Mouse (Mus musculus) midbrain, embryonic 13.5 days (tissue): ENCODE measurements at regions not wholly inside any gene's neighbourhood (a gene's known extent, or its start where the extent isn't known, plus 50 kb on each side); places are given as distances from the start of the nearest gene placed in this dataset.

ENCODE experiments used
- ATAC-seq: fragments of 200-750 bp; cut with Nextera tagmentation; 2 replicates; pipeline ENCODE4 v1.8.0; 2017; ENCODE audit warnings: mild to moderate bottlenecking, moderate TSS enrichment, moderate library complexity
- H3K27ac ChIP-seq: fragments of 300-500 bp; sonication (generic); 2 replicates; pipeline ENCODE4 v1.5.1; 2015; ENCODE audit warnings: inconsistent platforms, mild to moderate bottlenecking, moderate library complexity
- H3K27me3 ChIP-seq: fragments of 300-500 bp; sonication (generic); 2 replicates; pipeline ENCODE4 v1.6.1; 2015; ENCODE audit warnings: mild to moderate bottlenecking, inconsistent platforms
- H3K36me3 ChIP-seq: fragments of 300-500 bp; sonication (generic); 2 replicates; pipeline ENCODE4 v1.6.1; 2015; ENCODE audit warnings: mild to moderate bottlenecking, inconsistent platforms
- H3K4me1 ChIP-seq: fragments of 300-500 bp; sonication (generic); replicated peaks from 2 replicates; pipeline ENCODE4 v1.6.1; 2015; ENCODE audit warnings: inconsistent platforms
- H3K4me2 ChIP-seq: fragments of 300-500 bp; sonication (generic); replicated peaks from 2 replicates; pipeline ENCODE4 v1.6.1; 2015; ENCODE audit warnings: moderate library complexity, mild to moderate bottlenecking, inconsistent platforms
- H3K4me3 ChIP-seq: fragments of 300-500 bp; sonication (generic); replicated peaks from 2 replicates; pipeline ENCODE4 v1.5.1; 2015; ENCODE audit warnings: mild to moderate bottlenecking, inconsistent platforms
- H3K9ac ChIP-seq: fragments of 300-500 bp; sonication (generic); replicated peaks from 2 replicates; pipeline ENCODE4 v1.6.1; 2015; ENCODE audit warnings: mild to moderate bottlenecking, inconsistent platforms
- H3K9me3 ChIP-seq: fragments of 300-500 bp; sonication (generic); 2 replicates; pipeline ENCODE4 v1.6.1; 2016; ENCODE audit warnings: mild to moderate bottlenecking, inconsistent platforms
- WGBS: fragments of 180-500 bp; shearing (Covaris S2); methylation state at CpG from one replicate; pipeline ENCODE4 v1.1.7; 2015; 5-methylcytosine and 5-hydroxymethylcytosine counted together

DNA sequence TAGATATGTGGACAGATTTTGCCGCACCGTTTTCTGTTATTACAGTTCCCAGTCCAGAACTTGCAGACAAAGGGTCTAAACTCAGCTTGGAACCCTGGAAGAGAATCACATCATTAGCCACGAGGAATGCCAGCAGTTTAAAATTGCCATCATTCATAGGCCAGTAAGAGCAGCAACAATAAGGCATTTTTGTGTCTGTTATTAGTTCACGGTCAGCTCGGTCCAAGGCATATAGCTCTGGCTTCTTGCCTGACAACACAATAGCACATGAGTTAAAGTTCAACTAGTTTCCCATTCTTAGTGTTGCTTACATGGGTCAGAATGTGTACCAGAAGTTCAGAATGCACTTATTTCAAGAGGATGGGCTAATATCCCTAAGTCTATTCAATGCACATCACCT lies 103.4 kb downstream of the Olig3 start:
- no peak overlapping the region for H3K4me2 ChIP-seq
- H3K27ac ChIP-seq, result no peak overlapping the region
- H3K36me3 ChIP-seq, result no peaks in the 10 kb centered on the region
- no peaks in the 10 kb centered on the region for H3K9me3 ChIP-seq
- no peak overlapping the region for H3K9ac ChIP-seq
- ATAC-seq, result no peak
- peaks cover 4% of the 10 kb centered on the region for H3K4me1 ChIP-seq
- H3K27me3 ChIP-seq, result peaks cover 13% of the 10 kb centered on the region
- WGBS, result 67% methylated on average over 5 of the region's 5 CpGs
- H3K4me3 ChIP-seq, result no peak overlapping the region

DNA sequence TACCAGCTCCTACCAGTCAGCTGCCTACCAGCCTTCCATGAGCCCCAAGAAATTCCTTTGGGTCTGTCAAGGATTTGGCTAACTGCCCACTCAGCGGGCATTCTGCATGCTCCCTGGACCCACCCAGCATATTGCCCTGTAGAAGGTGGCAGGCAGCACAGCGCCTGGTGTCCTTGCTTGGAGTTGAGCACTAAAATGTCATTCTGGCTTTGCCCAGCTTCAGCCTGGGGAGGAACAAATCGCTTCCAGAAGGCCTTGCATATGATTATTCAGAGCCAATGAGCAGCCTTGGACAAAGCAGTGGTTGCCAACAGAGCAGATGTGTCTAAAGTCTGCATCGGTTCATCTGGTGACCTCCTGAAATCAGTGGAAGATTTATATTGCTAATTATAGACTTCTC lies 103.8 kb downstream of the Olig3 start:
- H3K4me3 ChIP-seq, result no peak overlapping the region
- WGBS, result 70% methylated on average over 4 of the region's 4 CpGs
- H3K9me3 ChIP-seq, result no peaks in the 10 kb centered on the region
- H3K9ac ChIP-seq, result no peak overlapping the region
- no peak overlapping the region for H3K27ac ChIP-seq
- ATAC-seq, result 0 out of 2 replicates have a peak, but pooled peaks have one; percentile 9
- no peaks in the 10 kb centered on the region for H3K36me3 ChIP-seq
- peaks cover 4% of the 10 kb centered on the region for H3K4me1 ChIP-seq
- no peak overlapping the region for H3K4me2 ChIP-seq
- H3K27me3 ChIP-seq, result peaks cover 13% of the 10 kb centered on the region

DNA sequence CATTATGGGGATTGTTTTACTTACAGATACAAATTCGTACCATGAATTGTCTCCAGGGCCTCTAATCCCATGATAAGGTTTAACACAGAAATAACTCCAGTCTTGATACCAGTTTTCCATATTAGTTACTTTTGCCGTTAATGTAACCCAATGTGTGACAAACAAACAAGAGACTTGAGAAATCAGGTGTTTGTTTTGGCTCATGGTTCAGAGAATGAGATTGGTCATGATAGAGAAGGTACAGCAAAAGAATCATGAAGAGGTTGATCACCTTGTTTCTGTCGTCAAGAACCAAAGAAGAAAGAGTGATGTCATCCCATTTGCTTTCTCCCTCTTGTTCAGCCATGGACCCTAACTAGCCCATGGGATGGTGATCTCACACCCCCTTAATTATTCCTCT lies 107.5 kb downstream of the Olig3 start:
- H3K4me3 ChIP-seq, result no peak overlapping the region
- no peak overlapping the region for H3K4me2 ChIP-seq
- no peaks in the 10 kb centered on the region for H3K36me3 ChIP-seq
- WGBS, result 87% methylated on average over 3 of the region's 3 CpGs
- no peak for ATAC-seq
- H3K27ac ChIP-seq, result no peak overlapping the region
- no peaks in the 10 kb centered on the region for H3K9me3 ChIP-seq
- peaks cover 4% of the 10 kb centered on the region for H3K4me1 ChIP-seq
- peaks cover 9% of the 10 kb centered on the region; the same call in 1 of the 2 replicates for H3K27me3 ChIP-seq
- H3K9ac ChIP-seq, result no peak overlapping the region

DNA sequence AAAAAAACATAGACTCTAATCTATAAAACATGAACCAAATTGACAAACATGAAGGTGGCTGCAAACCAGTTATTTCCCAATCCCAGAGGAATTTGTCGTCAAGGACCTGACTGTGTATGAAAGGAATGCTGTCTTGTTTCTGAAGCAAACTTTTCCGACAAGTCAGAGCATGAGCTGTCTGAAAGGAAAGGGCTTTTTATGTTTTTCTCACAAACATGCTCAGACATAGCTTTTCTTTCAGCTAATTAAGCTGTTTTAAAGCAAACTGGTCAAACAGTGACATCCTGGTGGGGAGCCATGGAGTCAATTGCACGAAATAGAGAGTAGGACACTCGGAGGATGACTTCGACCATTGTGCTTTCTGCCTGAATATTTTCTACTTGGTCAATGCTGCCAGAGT lies 108.2 kb downstream of the Olig3 start:
- Histone ChIP-seq H3K9me3 (no peaks in the 10 kb centered on the region), H3K9ac (no peak overlapping the region), H3K27ac (no peak overlapping the region), H3K27me3 (peaks cover 9% of the 10 kb centered on the region; the same call in 1 of the 2 replicates), H3K4me3 (no peak overlapping the region), H3K4me2 (no peak overlapping the region), H3K4me1 (no peaks in the 10 kb centered on the region), H3K36me3 (no peaks in the 10 kb centered on the region)
- WGBS, result 19% methylated on average over 5 of the region's 5 CpGs
- ATAC-seq, result no peak

DNA sequence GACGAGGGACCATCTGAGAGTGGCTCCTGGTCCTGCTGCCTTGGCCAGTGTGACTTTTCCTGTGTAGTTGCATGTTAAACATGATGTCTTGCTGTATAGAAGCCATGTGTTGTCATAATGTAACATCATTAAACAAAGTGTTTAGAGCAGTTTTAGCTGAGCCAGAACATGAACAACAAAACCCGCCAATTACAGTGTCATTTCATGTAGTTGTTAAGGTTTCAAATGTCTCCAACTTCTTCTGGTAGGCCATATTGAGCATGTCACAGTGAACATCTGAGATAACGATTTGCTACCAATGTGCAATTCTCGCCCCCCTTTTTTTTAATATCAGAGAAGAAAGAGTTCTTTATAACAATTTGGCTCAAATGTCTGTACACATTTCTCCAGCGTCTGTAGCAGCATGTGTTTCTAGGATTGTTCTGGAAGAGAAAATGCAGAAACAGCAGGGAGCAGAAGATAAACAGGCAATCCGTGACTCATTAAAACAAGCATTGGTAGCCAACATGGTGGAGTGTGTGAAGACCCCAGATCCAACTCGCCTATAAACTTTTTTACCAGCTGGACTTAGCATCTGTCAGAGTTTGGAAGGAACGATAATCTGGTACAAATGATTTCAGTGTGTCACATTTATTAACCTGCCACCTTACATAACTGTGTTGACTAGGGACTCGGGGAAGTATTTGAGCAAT lies 115.2 kb downstream of the Olig3 start:
- Histone ChIP-seq H3K36me3 (no peaks in the 10 kb centered on the region), H3K4me2 (no peak overlapping the region), H3K4me1 (no peaks in the 10 kb centered on the region), H3K9ac (no peak overlapping the region), H3K4me3 (no peak overlapping the region), H3K27ac (no peak overlapping the region), H3K27me3 (peaks cover 14% of the 10 kb centered on the region; the same call in 1 of the 2 replicates), H3K9me3 (no peaks in the 10 kb centered on the region)
- no peak for ATAC-seq
- 81% methylated on average over 9 of the region's 9 CpGs for WGBS

DNA sequence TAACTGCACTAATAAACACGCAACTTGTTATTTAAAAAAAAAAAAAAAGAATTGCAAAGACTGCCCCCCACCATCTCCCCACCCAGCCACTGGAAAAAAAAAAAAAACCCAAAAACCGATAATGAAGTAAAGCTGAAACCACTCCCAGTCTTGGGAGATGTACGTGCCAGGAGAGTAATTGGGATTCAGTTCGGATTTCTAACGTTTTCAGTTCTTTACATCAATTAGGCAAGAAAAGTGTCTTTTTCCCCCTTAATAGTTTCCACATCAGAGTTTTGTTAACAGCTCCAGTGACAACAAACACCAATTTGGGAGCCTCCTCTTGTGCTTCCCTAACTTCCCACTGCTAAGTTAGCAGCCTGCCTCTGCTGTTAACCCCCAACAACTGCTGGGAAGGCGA lies 115.7 kb downstream of the Olig3 start:
- 62% methylated on average over 6 of the region's 6 CpGs for WGBS
- Histone ChIP-seq H3K4me2 (no peak overlapping the region), H3K4me3 (no peak overlapping the region), H3K27ac (no peak overlapping the region), H3K9ac (no peak overlapping the region), H3K4me1 (no peaks in the 10 kb centered on the region), H3K27me3 (peaks cover 14% of the 10 kb centered on the region; the same call in 1 of the 2 replicates), H3K9me3 (no peaks in the 10 kb centered on the region), H3K36me3 (no peaks in the 10 kb centered on the region)
- no peak for ATAC-seq

DNA sequence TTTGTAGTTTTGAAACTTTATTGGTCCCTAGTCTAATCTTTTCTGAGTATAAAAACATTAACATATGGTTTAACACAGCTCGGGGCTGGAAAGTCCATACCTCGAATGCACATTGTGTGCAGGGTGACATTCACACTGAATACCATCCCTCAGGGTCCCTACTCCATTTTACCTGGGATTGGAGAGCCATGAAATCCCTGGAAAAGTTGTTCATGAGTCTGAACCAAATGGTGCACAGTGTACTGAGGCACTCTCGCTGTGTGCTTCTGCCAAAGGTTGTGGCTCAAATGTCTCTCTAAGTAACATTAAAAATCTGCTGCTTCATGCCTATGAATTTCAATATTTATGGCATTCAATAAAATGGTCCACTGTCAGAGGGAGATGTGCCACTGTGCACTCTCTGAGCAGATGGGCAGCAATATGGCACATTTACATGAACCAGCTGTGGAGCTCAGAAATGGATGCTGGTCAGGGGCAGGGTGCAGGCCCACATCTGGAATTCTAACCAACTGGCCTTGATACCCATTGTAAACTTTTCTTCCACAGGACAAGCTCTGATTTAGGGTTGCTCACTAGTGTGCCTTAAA lies 116.7 kb downstream of the Olig3 start:
- no peaks in the 10 kb centered on the region for H3K4me1 ChIP-seq
- no peak overlapping the region for H3K4me3 ChIP-seq
- peaks cover 9% of the 10 kb centered on the region; the same call in 1 of the 2 replicates for H3K27me3 ChIP-seq
- H3K9ac ChIP-seq, result no peak overlapping the region
- H3K27ac ChIP-seq, result no peak overlapping the region
- H3K9me3 ChIP-seq, result no peaks in the 10 kb centered on the region
- 84% methylated on average over 3 of the region's 3 CpGs for WGBS
- H3K4me2 ChIP-seq, result no peak overlapping the region
- H3K36me3 ChIP-seq, result no peaks in the 10 kb centered on the region
- ATAC-seq, result no peak

DNA sequence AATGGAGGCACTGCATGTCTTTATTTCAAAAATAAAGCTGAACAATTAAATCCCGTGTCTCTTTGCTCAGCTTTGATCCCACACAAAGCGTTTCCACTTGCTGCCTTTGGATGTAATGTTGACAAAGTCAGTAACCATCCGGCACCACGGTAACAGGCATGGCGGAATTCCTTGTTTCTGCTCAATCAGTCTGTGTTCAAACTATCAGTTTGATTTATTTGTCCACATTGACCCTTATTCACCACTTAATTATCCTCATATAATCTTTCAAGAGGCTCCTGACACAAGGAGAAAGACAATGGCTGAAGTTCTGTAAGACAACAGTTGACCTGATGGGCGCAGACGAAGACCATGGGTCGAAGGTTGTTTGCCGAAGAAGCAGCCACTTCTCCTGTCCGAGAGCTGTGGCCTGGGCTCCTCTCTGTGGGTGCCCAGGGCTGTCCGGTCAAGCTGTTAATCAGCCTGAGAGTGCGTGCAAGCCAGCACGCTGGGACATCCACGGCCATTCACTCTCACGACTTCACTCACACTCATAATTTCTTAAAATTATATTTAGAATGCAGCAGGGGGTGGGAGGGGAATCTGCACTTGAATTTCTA lies 106.1 kb upstream of the Ifngr1 start:
- H3K9ac ChIP-seq, result no peak overlapping the region
- peaks cover 13% of the 10 kb centered on the region for H3K4me1 ChIP-seq
- H3K27ac ChIP-seq, result no peak overlapping the region
- H3K4me3 ChIP-seq, result no peak overlapping the region
- 39% methylated on average over 15 of the region's 15 CpGs for WGBS
- no peaks in the 10 kb centered on the region for H3K36me3 ChIP-seq
- no peak for ATAC-seq
- H3K4me2 ChIP-seq, result no peak overlapping the region
- H3K27me3 ChIP-seq, result peaks cover 31% of the 10 kb centered on the region
- H3K9me3 ChIP-seq, result no peaks in the 10 kb centered on the region

DNA sequence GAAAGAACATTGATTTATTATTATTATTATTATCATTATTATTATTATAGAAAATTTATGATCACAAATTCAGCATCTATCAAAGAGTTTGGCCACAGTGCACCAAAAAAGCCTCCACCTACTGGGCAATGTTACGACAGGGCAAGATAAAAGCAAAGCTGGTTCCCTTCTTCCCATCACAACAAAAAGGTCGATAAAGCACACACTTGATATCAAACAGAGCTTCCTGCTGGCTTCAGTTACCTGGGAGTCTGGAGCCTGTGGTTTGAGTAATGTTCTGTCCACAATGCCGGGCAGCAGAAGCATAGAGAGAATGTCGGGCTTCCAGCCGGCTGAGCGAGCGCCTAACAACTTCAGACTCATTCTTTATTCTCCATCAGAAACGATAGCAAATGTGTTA lies 101.2 kb upstream of the Ifngr1 start:
- WGBS, result 44% methylated on average over 8 of the region's 8 CpGs
- no peaks in the 10 kb centered on the region for H3K9me3 ChIP-seq
- H3K4me2 ChIP-seq, result no peak overlapping the region
- no peak overlapping the region for H3K4me3 ChIP-seq
- H3K27ac ChIP-seq, result no peak overlapping the region
- H3K36me3 ChIP-seq, result no peaks in the 10 kb centered on the region
- H3K27me3 ChIP-seq, result peaks cover 27% of the 10 kb centered on the region
- no peak overlapping the region for H3K9ac ChIP-seq
- H3K4me1 ChIP-seq, result peaks cover 8% of the 10 kb centered on the region; the same call in 1 of the 2 replicates
- ATAC-seq, result no peak

DNA sequence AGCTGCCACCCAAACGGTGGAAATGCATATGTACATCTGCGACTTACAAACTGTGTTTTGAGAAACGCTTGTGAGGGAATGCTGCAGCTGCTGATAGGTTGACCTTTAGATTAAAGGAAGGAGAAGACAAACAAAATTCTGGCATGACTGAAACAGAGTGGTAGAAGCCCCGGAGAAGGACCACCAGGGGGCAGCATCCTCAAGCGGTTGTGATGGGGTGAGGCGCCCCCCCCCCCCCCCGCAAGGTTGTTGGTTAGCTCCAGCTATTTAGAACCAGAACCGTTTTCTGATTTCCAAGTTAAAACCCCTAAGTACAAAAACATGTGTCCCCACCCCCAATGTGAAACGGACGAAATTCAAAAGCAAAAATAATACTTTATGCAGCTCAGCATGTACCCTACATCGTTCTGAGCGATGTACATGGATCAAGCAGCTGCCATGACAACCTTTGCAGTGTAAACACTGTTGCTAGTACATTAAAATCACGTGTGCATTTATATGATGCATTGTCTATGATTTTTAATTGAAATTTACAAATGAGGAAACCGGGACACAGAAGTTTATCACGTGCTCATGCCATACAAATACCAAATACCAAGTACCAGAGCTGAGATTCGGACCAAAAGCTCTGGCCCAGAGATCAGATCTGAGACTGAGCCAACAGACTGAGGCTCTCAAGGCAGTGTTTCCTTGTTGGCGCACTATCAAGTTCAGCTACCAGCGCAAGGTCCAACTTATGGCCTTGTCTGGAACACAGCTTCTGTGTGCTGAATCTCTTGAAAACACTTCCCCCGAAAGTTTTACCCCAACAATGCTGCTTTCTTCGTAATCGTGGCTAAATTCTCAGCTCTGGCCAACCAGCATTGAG lies 100.0 kb upstream of the Ifngr1 start:
- no peaks in the 10 kb centered on the region for H3K36me3 ChIP-seq
- H3K4me3 ChIP-seq, result no peak overlapping the region
- no peak overlapping the region for H3K9ac ChIP-seq
- H3K4me1 ChIP-seq, result peaks cover 5% of the 10 kb centered on the region; the same call in 1 of the 2 replicates
- H3K9me3 ChIP-seq, result no peaks in the 10 kb centered on the region
- H3K27ac ChIP-seq, result no peak overlapping the region
- H3K27me3 ChIP-seq, result peaks cover 24% of the 10 kb centered on the region
- ATAC-seq, result no peak
- WGBS, result 67% methylated on average over 21 of the region's 21 CpGs
- no peak overlapping the region for H3K4me2 ChIP-seq

DNA sequence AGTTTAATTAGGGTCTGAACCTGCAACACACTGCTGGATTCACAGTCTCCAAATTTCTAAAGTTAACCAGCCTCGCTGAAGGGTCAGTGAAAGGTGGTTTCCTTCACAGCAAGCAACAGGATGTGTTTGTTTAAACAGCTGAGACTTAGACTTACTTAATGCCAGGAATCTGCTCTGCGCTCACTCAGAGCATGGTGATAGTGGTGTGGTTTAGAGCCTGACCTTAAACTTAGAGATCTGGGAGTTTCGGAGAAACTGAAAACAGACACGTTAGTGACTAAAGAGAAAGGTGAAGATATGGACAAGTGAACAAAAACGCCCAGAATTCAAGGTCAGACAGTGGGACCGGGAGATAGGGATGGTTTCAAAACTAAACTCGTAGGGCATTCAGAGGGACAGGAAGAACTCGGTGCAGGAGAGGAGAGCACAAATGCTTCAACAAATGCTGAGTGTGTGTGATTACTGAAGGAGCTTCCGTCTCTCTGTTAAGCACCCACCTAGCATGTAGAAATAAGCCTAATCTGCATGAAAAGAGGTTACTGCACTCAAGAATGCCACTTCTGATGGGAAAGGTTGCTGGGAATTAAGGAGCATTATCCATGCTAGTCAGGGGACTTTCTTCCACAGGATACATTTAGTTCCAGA lies 97.2 kb upstream of the Ifngr1 start:
- no peak for ATAC-seq

More for the DNA sequence above, 97.2 kb upstream of the Ifngr1 start:
- Histone ChIP-seq H3K4me1 (peaks cover 5% of the 10 kb centered on the region; the same call in 1 of the 2 replicates), H3K4me2 (no peak overlapping the region), H3K27ac (no peak overlapping the region), H3K9me3 (no peaks in the 10 kb centered on the region), H3K36me3 (no peaks in the 10 kb centered on the region), H3K27me3 (0 out of 2 replicates have a peak, but pooled peaks cover 2% of the 10 kb centered on the region), H3K4me3 (no peak overlapping the region), H3K9ac (no peak overlapping the region)
- 31% methylated on average over 9 of the region's 9 CpGs for WGBS
